Mouse (Mus musculus) cortical plate, adult 2 months (tissue): ENCODE results near the gene H2-T23.

ENCODE experiments used
- CTCF ChIP-seq: fragments of 200-500 bp; IDR thresholded peaks from 2 replicates; pipeline ENCODE4 v1.5.1; 2011; ENCODE audit warnings: mild to moderate bottlenecking, control low read depth, low read length; ENCODE audit not compliant: insufficient read depth; ENCODE audit errors: extremely low read depth
- POLR2A ChIP-seq: fragments of 200-500 bp; IDR thresholded peaks from 2 replicates; pipeline ENCODE4 v1.6.1; 2011; ENCODE audit warnings: mild to moderate bottlenecking, low read length, control low read depth; ENCODE audit not compliant: insufficient read depth; ENCODE audit errors: extremely low read depth

GRCm38 (mm10) chr17:36043286-36043685 lies 10.6 kb upstream of the H2-T23 start:
- TF ChIP-seq CTCF, result no peak
- no peak for TF ChIP-seq POLR2A
